Mouse (Mus musculus): ENCODE measurements around the gene Adamtsl1. TPM values are rescaled to one million over a fixed set of nuclear protein-coding genes. Genes with fewer than 3 reads are reported as not detected.

Gene Adamtsl1
- polyA plus RNA-seq, 1 experiment = 1.1 TPM

- TF ChIP-seq CTCF (IDR thresholded peaks at IDR 0.05; ENCODE audit: borderline replicate concordance, control insufficient read depth, extremely low read depth, insufficient read depth, low read length, poor library complexity) (no peak), POLR2A (IDR thresholded peaks at IDR 0.05; ENCODE audit: control insufficient read depth, extremely low read depth, insufficient read depth, low read length, poor library complexity) (no peak)
- DNase-seq = no peak
Measured at GRCm38 (mm10) chr4:85513288-85513687, 684 bp upstream of the Adamtsl1 start.

DNA sequence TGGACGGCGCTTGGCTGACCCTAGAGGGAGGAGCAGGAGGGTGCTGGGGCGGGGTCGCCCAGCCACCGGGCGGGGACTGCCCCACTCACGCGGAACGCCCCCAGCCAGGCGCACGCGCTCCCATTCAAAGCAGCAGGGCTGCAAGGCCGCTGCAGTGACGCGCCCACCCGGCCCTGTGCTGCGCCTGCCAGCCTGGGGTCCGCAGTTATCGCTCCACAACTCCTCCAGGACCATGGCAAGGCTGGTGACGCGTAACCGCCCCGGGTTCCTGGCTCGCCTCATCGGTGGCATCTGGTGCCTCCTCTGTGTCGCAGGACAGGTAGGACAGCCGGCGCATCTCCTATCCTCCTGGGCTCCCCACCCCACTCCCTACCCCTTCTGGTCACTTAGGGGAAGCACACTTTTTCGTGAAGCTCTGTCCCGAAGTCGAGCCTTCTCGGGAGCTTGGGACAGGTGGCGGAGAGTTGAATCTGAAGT lies 271 bp downstream of the Adamtsl1 start:
- H3K27me3 ChIP-seq (ENCODE audit: control insufficient read depth, insufficient read depth, low read length) = no peaks in the 10 kb centered on the region
- WGBS = 9% methylated on average over 33 of the region's 33 CpGs
- TF ChIP-seq CTCF (IDR thresholded peaks at IDR 0.05; ENCODE audit: borderline replicate concordance, control insufficient read depth, extremely low read depth, insufficient read depth, low read length, poor library complexity) = no peak
- TF ChIP-seq POLR2A (IDR thresholded peaks at IDR 0.05; ENCODE audit: control insufficient read depth, extremely low read depth, insufficient read depth, low read length, poor library complexity) = no peak
- no peak overlapping the region for H3K4me3 ChIP-seq (ENCODE audit: control insufficient read depth, insufficient read depth, low read length)
- DNase-seq = no peak
- no peaks in the 10 kb centered on the region for H3K36me3 ChIP-seq (ENCODE audit: control insufficient read depth, insufficient read depth, low read length)
- no peaks in the 10 kb centered on the region for H3K4me1 ChIP-seq (replicated peaks; ENCODE audit: control insufficient read depth, insufficient read depth, low read length)
- H3K27ac ChIP-seq (ENCODE audit: control insufficient read depth, insufficient read depth, low read length) = no peak overlapping the region

More at GRCm38 (mm10) chr4:85513288-85513687, 684 bp upstream of the Adamtsl1 start:
- no peaks in the 10 kb centered on the region for H3K4me1 ChIP-seq (replicated peaks; ENCODE audit: control insufficient read depth, insufficient read depth, low read length)
- no peak overlapping the region for H3K4me3 ChIP-seq (ENCODE audit: control insufficient read depth, insufficient read depth, low read length)
- H3K27me3 ChIP-seq (ENCODE audit: control insufficient read depth, insufficient read depth, low read length) = no peaks in the 10 kb centered on the region
- no peak overlapping the region for H3K27ac ChIP-seq (ENCODE audit: control insufficient read depth, insufficient read depth, low read length)
- H3K36me3 ChIP-seq (ENCODE audit: control insufficient read depth, insufficient read depth, low read length) = no peaks in the 10 kb centered on the region
- 55% methylated on average over 7 of the region's 7 CpGs for WGBS

DNA sequence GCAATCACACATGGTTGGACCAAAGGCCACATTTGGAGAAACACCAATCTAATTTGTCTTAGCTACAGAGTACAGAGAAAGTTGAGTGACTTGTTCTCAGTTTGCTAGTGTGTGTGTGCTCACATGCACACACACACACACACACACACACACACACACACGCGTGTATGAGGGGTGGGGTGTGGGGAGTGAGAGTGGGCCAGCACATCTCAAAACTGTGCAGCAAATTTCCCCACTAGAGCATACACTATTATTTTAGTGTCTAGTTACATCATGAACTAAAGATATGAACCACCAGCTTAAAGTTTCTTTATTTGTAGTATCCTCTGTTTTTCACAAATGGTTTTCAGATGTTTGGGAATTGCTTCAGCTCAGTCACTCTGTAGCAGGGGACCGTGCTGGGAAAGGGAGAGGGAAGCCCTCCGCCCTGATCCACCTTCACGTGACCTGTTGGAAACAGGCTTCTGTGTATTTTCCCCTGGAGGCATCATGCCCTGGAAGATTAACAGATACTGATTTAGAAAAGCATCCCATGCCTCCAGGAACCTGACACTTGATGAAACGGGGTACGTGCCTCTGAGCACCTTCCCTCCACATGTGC lies 13.1 kb downstream of the Adamtsl1 start:
- WGBS = 93% methylated on average over 7 of the region's 7 CpGs
- TF ChIP-seq POLR2A (IDR thresholded peaks at IDR 0.05; ENCODE audit: control insufficient read depth, extremely low read depth, insufficient read depth, low read length, poor library complexity) (no peak), CTCF (IDR thresholded peaks at IDR 0.05; ENCODE audit: borderline replicate concordance, control insufficient read depth, extremely low read depth, insufficient read depth, low read length, poor library complexity) (no peak)
- Histone ChIP-seq H3K36me3 (ENCODE audit: control insufficient read depth, insufficient read depth, low read length) (no peaks in the 10 kb centered on the region), H3K4me1 (replicated peaks; ENCODE audit: control insufficient read depth, insufficient read depth, low read length) (no peaks in the 10 kb centered on the region), H3K4me3 (ENCODE audit: control insufficient read depth, insufficient read depth, low read length) (no peak overlapping the region), H3K27ac (ENCODE audit: control insufficient read depth, insufficient read depth, low read length) (no peak overlapping the region), H3K27me3 (ENCODE audit: control insufficient read depth, insufficient read depth, low read length) (no peaks in the 10 kb centered on the region)
- DNase-seq = no peak

DNA sequence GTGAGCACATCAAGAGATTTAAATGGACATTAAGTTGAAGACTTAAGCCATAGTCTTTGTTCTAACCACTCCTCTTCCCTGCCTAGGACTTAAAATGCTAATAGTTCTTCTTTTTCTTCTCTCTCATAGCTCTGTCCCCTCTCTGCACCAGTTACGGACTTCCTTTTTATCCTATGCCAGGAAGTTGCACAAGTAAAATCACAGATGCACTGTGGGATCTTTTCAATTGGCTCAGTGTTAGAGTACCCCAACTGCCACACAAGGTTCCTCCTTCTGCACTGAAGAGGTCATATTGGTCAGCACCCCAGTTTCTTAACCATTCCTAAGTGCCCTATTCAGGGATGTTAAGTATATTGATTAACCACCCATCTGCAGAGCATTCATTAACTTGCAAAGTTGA lies 15.9 kb downstream of the Adamtsl1 start:
- no peak overlapping the region for H3K4me3 ChIP-seq (ENCODE audit: control insufficient read depth, insufficient read depth, low read length)
- H3K27me3 ChIP-seq (ENCODE audit: control insufficient read depth, insufficient read depth, low read length) = no peaks in the 10 kb centered on the region
- WGBS = 56% methylated on average over 1 of the region's 1 CpGs
- no peak for DNase-seq
- TF ChIP-seq POLR2A (IDR thresholded peaks at IDR 0.05; ENCODE audit: control insufficient read depth, extremely low read depth, insufficient read depth, low read length, poor library complexity) (no peak), CTCF (IDR thresholded peaks at IDR 0.05; ENCODE audit: borderline replicate concordance, control insufficient read depth, extremely low read depth, insufficient read depth, low read length, poor library complexity) (no peak)
- H3K36me3 ChIP-seq (ENCODE audit: control insufficient read depth, insufficient read depth, low read length) = no peaks in the 10 kb centered on the region
- no peaks in the 10 kb centered on the region for H3K4me1 ChIP-seq (replicated peaks; ENCODE audit: control insufficient read depth, insufficient read depth, low read length)
- H3K27ac ChIP-seq (ENCODE audit: control insufficient read depth, insufficient read depth, low read length) = no peak overlapping the region

DNA sequence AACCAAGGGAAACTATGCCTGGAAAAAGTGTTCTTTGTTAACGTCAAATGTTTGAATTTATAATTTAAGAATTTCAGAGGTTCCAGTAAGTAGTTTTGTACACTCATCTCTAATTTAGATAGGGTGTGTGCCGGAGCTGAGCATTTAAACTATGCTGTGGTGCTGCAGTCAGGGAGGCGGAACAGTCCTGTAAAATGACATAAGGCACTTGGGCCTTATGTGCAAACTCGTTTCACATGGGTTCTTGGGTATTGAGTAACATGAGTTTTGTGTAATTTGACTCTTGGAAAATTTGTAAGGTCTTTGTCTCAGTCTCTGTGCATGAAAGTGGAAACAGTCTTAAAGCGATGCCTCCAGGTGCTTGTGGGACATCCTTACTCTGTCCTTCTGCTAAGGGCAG lies 25.7 kb downstream of the Adamtsl1 start:
- no peak for TF ChIP-seq CTCF (IDR thresholded peaks at IDR 0.05; ENCODE audit: borderline replicate concordance, control insufficient read depth, extremely low read depth, insufficient read depth, low read length, poor library complexity)
- no peak for TF ChIP-seq POLR2A (IDR thresholded peaks at IDR 0.05; ENCODE audit: control insufficient read depth, extremely low read depth, insufficient read depth, low read length, poor library complexity)
- H3K27me3 ChIP-seq (ENCODE audit: control insufficient read depth, insufficient read depth, low read length) = no peaks in the 10 kb centered on the region
- H3K4me3 ChIP-seq (ENCODE audit: control insufficient read depth, insufficient read depth, low read length) = no peak overlapping the region
- no peaks in the 10 kb centered on the region for H3K36me3 ChIP-seq (ENCODE audit: control insufficient read depth, insufficient read depth, low read length)
- H3K4me1 ChIP-seq (replicated peaks; ENCODE audit: control insufficient read depth, insufficient read depth, low read length) = no peaks in the 10 kb centered on the region
- no peak for DNase-seq
- WGBS = 82% methylated on average over 5 of the region's 5 CpGs
- no peak overlapping the region for H3K27ac ChIP-seq (ENCODE audit: control insufficient read depth, insufficient read depth, low read length)

GRCm38 (mm10) chr4:85543221-85543620 lies 29.2 kb downstream of the Adamtsl1 start:
- H3K27me3 ChIP-seq (ENCODE audit: control insufficient read depth, insufficient read depth, low read length) = no peaks in the 10 kb centered on the region
- 86% methylated on average over 4 of the region's 4 CpGs for WGBS
- H3K4me3 ChIP-seq (ENCODE audit: control insufficient read depth, insufficient read depth, low read length) = no peak overlapping the region
- no peaks in the 10 kb centered on the region for H3K4me1 ChIP-seq (replicated peaks; ENCODE audit: control insufficient read depth, insufficient read depth, low read length)
- H3K27ac ChIP-seq (ENCODE audit: control insufficient read depth, insufficient read depth, low read length) = no peak overlapping the region
- no peak for TF ChIP-seq CTCF (IDR thresholded peaks at IDR 0.05; ENCODE audit: borderline replicate concordance, control insufficient read depth, extremely low read depth, insufficient read depth, low read length, poor library complexity)
- no peak for TF ChIP-seq POLR2A (IDR thresholded peaks at IDR 0.05; ENCODE audit: control insufficient read depth, extremely low read depth, insufficient read depth, low read length, poor library complexity)
- no peak for DNase-seq
- no peaks in the 10 kb centered on the region for H3K36me3 ChIP-seq (ENCODE audit: control insufficient read depth, insufficient read depth, low read length)

DNA sequence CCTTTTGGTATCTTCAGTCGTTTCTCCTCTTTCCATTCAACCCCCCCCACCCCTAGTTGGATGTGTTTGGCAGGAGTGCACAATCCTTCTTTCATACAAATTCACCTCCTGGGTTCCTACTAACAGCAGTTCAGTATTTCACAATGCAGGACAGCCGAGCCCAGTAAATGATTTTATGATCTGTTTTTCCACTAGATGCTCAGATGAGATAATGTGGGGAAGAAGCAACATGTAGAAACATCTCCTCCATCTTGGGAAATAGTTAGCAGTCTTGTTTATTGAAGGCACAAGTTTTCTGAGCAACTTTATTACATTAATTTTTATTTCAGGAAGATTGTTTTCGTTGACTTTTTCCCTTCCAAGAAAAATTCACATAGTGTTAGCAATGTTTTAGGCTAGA lies 40.7 kb downstream of the Adamtsl1 start:
- 76% methylated on average over 3 of the region's 3 CpGs for WGBS
- no peaks in the 10 kb centered on the region for H3K4me1 ChIP-seq (replicated peaks; ENCODE audit: control insufficient read depth, insufficient read depth, low read length)
- TF ChIP-seq POLR2A (IDR thresholded peaks at IDR 0.05; ENCODE audit: control insufficient read depth, extremely low read depth, insufficient read depth, low read length, poor library complexity) (no peak), CTCF (IDR thresholded peaks at IDR 0.05; ENCODE audit: borderline replicate concordance, control insufficient read depth, extremely low read depth, insufficient read depth, low read length, poor library complexity) (no peak)
- no peak for DNase-seq
- no peak overlapping the region for H3K4me3 ChIP-seq (ENCODE audit: control insufficient read depth, insufficient read depth, low read length)
- no peak overlapping the region for H3K27ac ChIP-seq (ENCODE audit: control insufficient read depth, insufficient read depth, low read length)
- no peaks in the 10 kb centered on the region for H3K27me3 ChIP-seq (ENCODE audit: control insufficient read depth, insufficient read depth, low read length)
- no peaks in the 10 kb centered on the region for H3K36me3 ChIP-seq (ENCODE audit: control insufficient read depth, insufficient read depth, low read length)

Measured in thymus, adult 2 months (tissue).